Mouse (Mus musculus) midbrain, embryonic 14.5 days (tissue): Measurements from ENCODE around the gene Lelp1. TPM values are rescaled to one million over a fixed set of nuclear protein-coding genes. Genes with fewer than 3 reads are reported as not detected.
A peak's percentile ranks its signal among the peaks of the same experiment; 100 is the strongest.

Experiments
- ATAC-seq: fragments of 200-750 bp; cut with Nextera tagmentation; 2 replicates; pipeline ENCODE4 v1.8.0; 2017; ENCODE audit warnings: moderate number of reproducible peaks, moderate library complexity; ENCODE audit not compliant: low FRiP score, low TSS enrichment
- DNase-seq: peaks from one replicate; pipeline ENCODE4 v3.0.0-alpha.2; 2015
- H3K27ac ChIP-seq: fragments of 300-500 bp; sonication (generic); replicated peaks from 2 replicates; pipeline ENCODE4 v1.5.1; 2014; ENCODE audit warnings: mild to moderate bottlenecking, low read depth, low read length, moderate library complexity
- H3K27me3 ChIP-seq: fragments of 300-500 bp; sonication (generic); 2 replicates; pipeline ENCODE4 v1.6.1; 2014; ENCODE audit warnings: low read length, control low read depth, mixed read lengths; ENCODE audit not compliant: control insufficient read depth, insufficient read depth
- H3K36me3 ChIP-seq: fragments of 300-500 bp; sonication (generic); 2 replicates; pipeline ENCODE4 v1.6.1; 2014; ENCODE audit warnings: low read length, control low read depth; ENCODE audit not compliant: control insufficient read depth, insufficient read depth
- H3K4me1 ChIP-seq: fragments of 300-500 bp; sonication (generic); 2 replicates; pipeline ENCODE4 v1.6.1; 2014; ENCODE audit warnings: mild to moderate bottlenecking, antibody characterized with exemption, low read length, control low read depth; ENCODE audit not compliant: control insufficient read depth, insufficient read depth
- H3K4me2 ChIP-seq: fragments of 300-500 bp; sonication (generic); 2 replicates; pipeline ENCODE4 v1.6.1; 2014; ENCODE audit warnings: mild to moderate bottlenecking, low read length, moderate library complexity
- H3K4me3 ChIP-seq: fragments of 300-500 bp; sonication (generic); replicated peaks from 2 replicates; pipeline ENCODE4 v1.5.1; 2014; ENCODE audit warnings: low read depth, low read length
- H3K9ac ChIP-seq: fragments of 300-500 bp; sonication (generic); replicated peaks from 2 replicates; pipeline ENCODE4 v1.6.1; 2014; ENCODE audit warnings: mild to moderate bottlenecking, low read length, moderate library complexity
- H3K9me3 ChIP-seq: fragments of 300-500 bp; sonication (generic); 2 replicates; pipeline ENCODE4 v1.6.1; 2016; ENCODE audit warnings: low read length, control low read depth, mixed read lengths; ENCODE audit not compliant: control insufficient read depth
- WGBS: fragments of 180-500 bp; shearing (Covaris S2); extraction: QIAGEN DNeasy Blood & Tissue Kit; methylation state at CpG from one replicate; pipeline ENCODE4 v1.1.7; 2014; 5-methylcytosine and 5-hydroxymethylcytosine counted together
- polyA plus RNA-seq: library from polyadenylated mRNA; unstranded; fragments of >200 nt; fragmentation: Nextera tagmentation; extraction: Ambion mirVana; gene quantifications from 2 replicates; pipeline ENCODE4 v1.2.1, GENCODE M21; 2014

Lelp1 gene
- polyA plus RNA-seq, 1 experiment from 2014 or later = not detected

DNA sequence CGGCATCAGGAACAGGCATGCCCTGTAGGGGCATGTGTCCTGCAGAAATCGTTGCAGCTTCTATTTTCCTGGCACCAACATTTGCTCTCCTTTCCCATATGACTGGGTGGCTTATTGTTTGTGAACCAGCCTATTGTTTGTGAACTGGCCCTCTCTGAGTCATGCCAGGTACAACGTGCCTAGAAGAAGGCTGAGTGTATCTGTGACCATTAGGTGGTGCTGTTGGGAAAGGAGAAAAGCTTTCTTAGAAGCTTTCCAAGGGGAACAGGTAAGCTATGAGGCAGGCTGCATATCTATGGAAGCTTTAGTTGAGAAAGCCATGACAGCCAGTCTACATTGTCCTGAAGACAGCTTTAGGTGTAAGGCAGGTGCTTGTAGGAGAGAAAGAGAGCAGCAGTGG lies 24.6 kb downstream of the Lelp1 start:
- ATAC-seq = no peak

DNA sequence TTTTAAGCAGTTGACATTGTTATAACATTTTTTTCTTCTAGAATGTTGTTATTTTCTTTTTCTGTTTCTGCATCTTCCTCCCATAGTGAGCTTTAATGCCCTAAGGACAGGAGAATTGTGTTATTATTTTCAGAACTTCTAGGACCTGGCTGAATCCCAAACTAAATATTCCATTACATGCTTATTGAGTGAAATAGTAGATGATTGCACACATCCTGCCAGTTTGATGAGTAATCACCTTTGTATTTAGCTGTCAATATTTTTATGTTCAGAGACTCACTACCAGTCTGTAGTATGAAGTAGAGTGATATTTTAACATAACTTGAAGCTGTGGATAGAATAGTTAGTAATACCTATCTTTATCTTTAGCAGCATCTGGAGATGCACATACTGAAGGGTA lies 31.0 kb downstream of the Lelp1 start:
- Histone ChIP-seq H3K27ac (no peak overlapping the region), H3K4me1 (no peaks in the 10 kb centered on the region), H3K4me2 (no peak overlapping the region), H3K9ac (no peak overlapping the region), H3K4me3 (no peak overlapping the region), H3K36me3 (no peaks in the 10 kb centered on the region), H3K27me3 (no peaks in the 10 kb centered on the region), H3K9me3 (no peaks in the 10 kb centered on the region)
- ATAC-seq (no peak), DNase-seq (no peak)

More for the DNA sequence above, 24.6 kb downstream of the Lelp1 start:
- peak; percentile 68 for DNase-seq
- no peaks in the 10 kb centered on the region for H3K27me3 ChIP-seq
- H3K4me3 ChIP-seq = no peak overlapping the region
- no peak overlapping the region for H3K9ac ChIP-seq
- no peak overlapping the region for H3K4me2 ChIP-seq
- 37% methylated on average over 3 of the region's 3 CpGs for WGBS
- no peaks in the 10 kb centered on the region for H3K4me1 ChIP-seq
- no peaks in the 10 kb centered on the region for H3K36me3 ChIP-seq
- H3K27ac ChIP-seq = no peak overlapping the region
- H3K9me3 ChIP-seq = no peaks in the 10 kb centered on the region

DNA sequence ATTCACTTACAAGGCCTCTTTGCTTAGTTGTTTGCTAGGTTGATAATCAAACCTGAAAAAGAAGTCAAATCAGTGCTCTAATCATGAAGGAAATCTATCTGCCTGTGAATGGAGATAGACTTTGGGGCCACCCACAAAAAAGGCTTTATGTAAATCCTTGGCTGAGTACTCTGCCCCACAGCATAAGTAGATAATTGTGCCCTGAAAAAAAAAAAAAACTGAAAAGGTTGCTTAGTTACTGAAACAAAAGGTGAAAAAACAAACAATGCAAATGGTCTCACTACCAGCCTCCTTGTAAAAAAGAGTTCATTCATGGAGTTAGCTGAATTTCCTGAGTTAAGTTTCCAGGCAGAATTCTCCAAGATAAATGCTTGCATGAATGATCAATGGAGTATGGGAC lies 31.8 kb downstream of the Lelp1 start:
- Histone ChIP-seq H3K4me1 (no peaks in the 10 kb centered on the region), H3K36me3 (no peaks in the 10 kb centered on the region), H3K9me3 (no peaks in the 10 kb centered on the region), H3K27ac (no peak overlapping the region), H3K9ac (no peak overlapping the region), H3K4me2 (no peak overlapping the region), H3K4me3 (no peak overlapping the region), H3K27me3 (no peaks in the 10 kb centered on the region)
- DNase-seq = peak; percentile 15
- ATAC-seq = no peak

DNA sequence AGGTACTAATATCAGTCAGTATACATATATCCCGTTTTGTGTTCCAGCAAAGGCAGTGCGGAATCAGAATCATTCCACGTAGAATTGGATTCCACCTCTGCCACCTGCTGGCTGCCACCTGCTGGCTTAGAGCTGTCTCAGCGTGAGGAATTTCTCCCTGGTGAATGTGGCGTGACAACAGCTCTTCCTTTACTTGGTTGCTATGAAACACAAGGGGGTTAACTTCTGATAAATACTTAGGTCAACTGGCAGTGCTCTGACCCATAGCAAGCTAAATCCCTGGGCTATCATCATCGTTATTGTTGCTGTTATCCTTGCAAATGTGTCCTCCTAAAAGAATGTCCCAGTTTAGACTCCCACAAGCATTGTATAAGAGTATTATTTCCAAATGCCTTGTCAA lies 36.0 kb downstream of the Lelp1 start:
- Histone ChIP-seq H3K36me3 (no peaks in the 10 kb centered on the region), H3K4me3 (no peak overlapping the region), H3K9me3 (no peaks in the 10 kb centered on the region), H3K9ac (no peak overlapping the region), H3K4me1 (no peaks in the 10 kb centered on the region), H3K27ac (no peak overlapping the region), H3K4me2 (no peak overlapping the region), H3K27me3 (no peaks in the 10 kb centered on the region)
- DNase-seq (peak; percentile 73), ATAC-seq (peak; percentile 50; the same call in 1 of the 2 replicates)
- 4% methylated on average over 6 of the region's 6 CpGs for WGBS

Other genes starting within 250 kb of the Lelp1 start
- not detected in 2 replicates for gene Pglyrp3, start 128.2 kb downstream of the Lelp1 start, polyA plus RNA-seq
- 3.4 and 4.8 TPM in 2 replicates for gene Lor, start 59.6 kb downstream of the Lelp1 start, polyA plus RNA-seq
- not detected in 2 replicates for gene Prr9, start 18.8 kb downstream of the Lelp1 start, polyA plus RNA-seq
- gene Sprr2a1, start 73.1 kb upstream of the Lelp1 start, polyA plus RNA-seq = not detected in 2 replicates
- gene Sprr2a2, start 73.2 kb upstream of the Lelp1 start, polyA plus RNA-seq = not detected in 2 replicates
- not detected in 2 replicates for gene Sprr2a3, start 142.7 kb upstream of the Lelp1 start, polyA plus RNA-seq
- gene Sprr2b, start 173.9 kb upstream of the Lelp1 start, polyA plus RNA-seq = not detected in 2 replicates
- gene Sprr2d, start 196.4 kb upstream of the Lelp1 start, polyA plus RNA-seq = not detected in 2 replicates
- gene Sprr2e, start 209.4 kb upstream of the Lelp1 start, polyA plus RNA-seq = not detected in 2 replicates
- gene Sprr2f, start 222.4 kb upstream of the Lelp1 start, polyA plus RNA-seq = not detected in 2 replicates
- not detected in 2 replicates for gene Sprr2h, start 242.9 kb upstream of the Lelp1 start, polyA plus RNA-seq